ENCODE assay signal across 9 mouse cellular contexts in genomic region chrX:102644573-102644951, GRCm38 (mm10). TPM values are rescaled to one million over a fixed set of nuclear protein-coding genes. Genes with fewer than 3 reads are reported as not detected.
A peak's percentile ranks its signal among the peaks of the same experiment; 100 is the strongest.
DNase-seq lines count a peak whose midpoint lies in the region; ATAC-seq and TF ChIP-seq lines count a peak whose summit lies in the region.
"Had no signal": no experiment of that assay in that cellular context is flagged by ENCODE, and none has a peak within 500 bp of the region (broad histone marks: within the 10 kb centered on the region; RNA-seq: fewer than 3 reads in every experiment).

No protein-coding gene starts in this region.

- no peaks in the 10 kb centered on the region for H3K27me3 ChIP-seq in heart, embryonic 14.5 days (ENCODE audit: control insufficient read depth, insufficient read depth, low read length)
- H3K27me3 ChIP-seq in limb, embryonic 15.5 days = peaks cover 16% of the 10 kb centered on the region
- H3K27me3 ChIP-seq in neural tube, embryonic 12.5 days (replicated peaks) = peaks cover 15% of the 10 kb centered on the region

- no peak for TF ChIP-seq POLR2A in lung, adult 2 months (IDR thresholded peaks at IDR 0.05; ENCODE audit: borderline replicate concordance, extremely low read depth, low read depth, low read length)

- peak overlapping the region; percentile 58 for H3K4me3 ChIP-seq in lung, adult 2 months (replicated peaks; ENCODE audit: extremely low read depth, low read depth, low read length)
- peak overlapping the region; percentile 49 to 55 for H3K4me3 ChIP-seq in heart, embryonic 14.5 days (ENCODE audit: control insufficient read depth in 1 of 2, insufficient read depth in 1 of 2, low read depth in 1 of 2, low read length in 2 of 2)
- peak overlapping the region; percentile 56 for H3K4me3 ChIP-seq in limb, embryonic 15.5 days
- H3K4me3 ChIP-seq in neural tube, embryonic 12.5 days = peak overlapping the region; percentile 50

- no peaks in the 10 kb centered on the region for H3K4me1 ChIP-seq in lung, adult 2 months (ENCODE audit: control insufficient read depth, insufficient read depth, low read length)
- peaks cover 0 to 5% of the 10 kb centered on the region in 2 experiments; a peak in 1 of 4 replicates for H3K4me1 ChIP-seq in heart, embryonic 14.5 days (ENCODE audit: control insufficient read depth in 2 of 2, insufficient read depth in 2 of 2, low read length in 2 of 2)
- no peaks in the 10 kb centered on the region for H3K4me1 ChIP-seq in limb, embryonic 15.5 days
- no peaks in the 10 kb centered on the region for H3K4me1 ChIP-seq in neural tube, embryonic 12.5 days

- H3K36me3 ChIP-seq in heart, embryonic 14.5 days (ENCODE audit: control insufficient read depth, insufficient read depth, low read length) = no peaks in the 10 kb centered on the region
- H3K36me3 ChIP-seq in limb, embryonic 15.5 days = no peaks in the 10 kb centered on the region
- no peaks in the 10 kb centered on the region for H3K36me3 ChIP-seq in neural tube, embryonic 12.5 days

- TF ChIP-seq CTCF in lung, adult 2 months (IDR thresholded peaks at IDR 0.05; ENCODE audit: insufficient read depth, low read length) = no peak

- peak overlapping the region; percentile 69 for H3K9ac ChIP-seq in heart, embryonic 14.5 days (ENCODE audit: low read length)
- H3K9ac ChIP-seq in limb, embryonic 15.5 days = no peak overlapping the region
- H3K9ac ChIP-seq in neural tube, embryonic 12.5 days = no peak overlapping the region

- WGBS in lung, adult 2 months = 23% methylated on average over 8 of the region's 8 CpGs
- 16% methylated on average over 8 of the region's 8 CpGs for WGBS in heart, embryonic 14.5 days
- WGBS in limb, embryonic 15.5 days = 19% methylated on average over 8 of the region's 8 CpGs
- WGBS in neural tube, embryonic 12.5 days = 19% methylated on average over 8 of the region's 8 CpGs

- no peak; the same call in 1 of the 2 replicates for ATAC-seq in heart, embryonic 14.5 days (ENCODE audit: insufficient number of reproducible peaks, insufficient read depth, low FRiP score, low read depth)
- no peak for ATAC-seq in limb, embryonic 15.5 days (ENCODE audit: insufficient number of reproducible peaks, low FRiP score, low TSS enrichment, low read depth)
- peak; percentile 56; the same call in 1 of the 2 replicates for ATAC-seq in neural tube, embryonic 12.5 days (ENCODE audit: low FRiP score, low read depth)

- peak; percentile 25 to 72 for DNase-seq in adrenal gland, adult (ENCODE audit: inconsistent age in 2 of 2, low spot score in 1 of 2)
- no peak for DNase-seq in adrenal gland, adult 8-10 months
- DNase-seq in lung, adult 2 months = no peak
- DNase-seq in lung, postnatal 36 days = no peak
- DNase-seq in right cerebral cortex, postnatal 10 days (ENCODE audit: low spot score in 2 of 2) = no peak

- peak overlapping the region; percentile 61 to 65 for H3K27ac ChIP-seq in heart, embryonic 14.5 days (replicated peaks in 1 of 2; ENCODE audit: control insufficient read depth in 1 of 2, insufficient read depth in 1 of 2, low read depth in 2 of 2, low read length in 2 of 2)
- no peak overlapping the region for H3K27ac ChIP-seq in limb, embryonic 15.5 days
- H3K27ac ChIP-seq in neural tube, embryonic 12.5 days = no peak overlapping the region

- no peaks in the 10 kb centered on the region for H3K9me3 ChIP-seq in heart, embryonic 14.5 days (ENCODE audit: control insufficient read depth, low read length)
- H3K9me3 ChIP-seq in limb, embryonic 15.5 days = no peaks in the 10 kb centered on the region
- no peaks in the 10 kb centered on the region for H3K9me3 ChIP-seq in neural tube, embryonic 12.5 days

- H3K4me2 ChIP-seq in heart, embryonic 14.5 days (ENCODE audit: low read length) = peak overlapping the region; percentile 72
- H3K4me2 ChIP-seq in limb, embryonic 15.5 days = peak overlapping the region; percentile 49
- H3K4me2 ChIP-seq in neural tube, embryonic 12.5 days (replicated peaks) = peak overlapping the region; percentile 62

RNA-seq across cellular contexts. Expression of gene Phka1, which starts 0.5 kb away (rescaled TPM):
- total RNA-seq in adrenal gland, adult 8-10 months (2022) = 10 to 100 TPM; 14.8 to 22.7 (median 19.0) TPM
- polyA plus RNA-seq in lung, adult 2 months (2012; rRNA removed) = 6.6 and 9.1 TPM in 2 replicates
- 12.6 and 14.0 TPM in 2 replicates for polyA plus RNA-seq in heart, embryonic 14.5 days (2014; fragmentation: Nextera tagmentation; extraction: Ambion mirVana)
- polyA plus RNA-seq in limb, embryonic 15.5 days (2015; fragmentation: Nextera tagmentation; extraction: Ambion mirVana) = 8.5 and 9.4 TPM in 2 replicates
- polyA plus RNA-seq in neural tube, embryonic 12.5 days (2016; fragmentation: Nextera tagmentation; extraction: Ambion mirVana) = 7.6 and 7.7 TPM in 2 replicates

RNA-seq across cellular contexts. Expression of gene Gm3880, which starts 42.2 kb away (rescaled TPM):
- not detected for total RNA-seq in adrenal gland, adult 8-10 months (2022)
- not detected in 2 replicates for polyA plus RNA-seq in lung, adult 2 months (2012; rRNA removed)
- polyA plus RNA-seq in heart, embryonic 14.5 days (2014; fragmentation: Nextera tagmentation; extraction: Ambion mirVana) = not detected in 2 replicates
- not detected in 2 replicates for polyA plus RNA-seq in limb, embryonic 15.5 days (2015; fragmentation: Nextera tagmentation; extraction: Ambion mirVana)
- not detected in 2 replicates for polyA plus RNA-seq in neural tube, embryonic 12.5 days (2016; fragmentation: Nextera tagmentation; extraction: Ambion mirVana)
- total RNA-seq: gastrocnemius, postnatal 36 days had no signal

Comparison
In these comparisons a context has a peak if more than half of its experiments do, and no peak if none do; other contexts are left out.
1. DNase-seq: peak in adrenal gland, adult (2 of 2); none in adrenal gland, adult 8-10 months (single experiment), lung, adult 2 months (single experiment), lung, postnatal 36 days (single experiment) and right cerebral cortex, postnatal 10 days (0 of 2).
2. H3K27ac ChIP-seq: peak in heart, embryonic 14.5 days (2 of 2); none in limb, embryonic 15.5 days (single experiment) and neural tube, embryonic 12.5 days (single experiment).
3. Peak in every context shown above with its lines, with median percentiles within 50 percentile points of each other: H3K4me3 ChIP-seq and H3K4me2 ChIP-seq.